Mouse (Mus musculus): ENCODE measurements around the gene Rab5b.
"Not testable (repeated sequence)": the region's sequence is repeated elsewhere in the genome, so short reads cannot be mapped to it uniquely, and the experiment has no call there.

Gene Rab5b

GRCm38 (mm10) chr10:128640891-128641290 is 55.2 kb downstream of the Rab5b start:
- DNase-seq, result no peak

DNA sequence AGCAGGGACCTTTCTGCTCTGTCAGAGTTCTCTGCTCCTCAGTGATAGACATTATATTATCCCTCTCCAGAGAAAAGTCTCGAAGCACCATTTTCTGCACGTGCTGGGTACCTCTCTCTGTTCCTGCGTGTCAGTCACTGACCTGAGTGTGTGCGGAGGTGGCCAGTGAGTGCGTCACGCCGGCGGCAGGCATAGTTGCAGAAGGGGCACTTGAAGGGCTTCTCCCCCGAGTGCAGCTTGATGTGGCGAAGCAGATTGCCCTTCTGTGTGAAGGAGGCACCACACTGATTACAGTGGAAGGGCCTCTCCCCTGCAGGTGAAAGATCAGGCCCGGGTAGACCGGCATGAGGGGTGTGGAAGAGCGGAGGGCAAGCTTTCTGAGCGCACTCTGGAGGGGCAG is 56.1 kb downstream of the Rab5b start:
- no peak for DNase-seq

- peak; percentile 86 for DNase-seq
Measured at GRCm38 (mm10) chr10:128637011-128637410, 59.1 kb downstream of the Rab5b start.

DNA sequence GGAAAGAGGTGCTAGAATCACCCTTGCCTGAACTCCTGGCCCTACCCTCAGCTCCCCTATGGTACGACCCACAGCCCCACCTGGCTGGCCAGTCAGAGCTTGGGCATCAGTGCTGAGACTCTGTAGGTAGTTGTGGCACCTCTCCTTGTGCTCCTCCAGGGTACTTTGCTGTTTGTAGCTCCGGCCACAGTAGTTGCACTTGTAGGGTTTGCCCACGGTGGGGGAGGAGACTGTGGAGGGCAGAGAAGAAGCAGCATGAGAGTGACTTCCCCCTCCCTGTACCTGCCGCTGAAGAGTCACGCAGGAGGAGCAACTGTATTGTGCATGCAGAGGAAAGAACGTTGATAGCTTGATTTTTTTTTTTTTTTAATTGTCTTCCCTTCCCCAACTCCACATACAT is 59.5 kb downstream of the Rab5b start:
- peak; percentile 70 for DNase-seq

DNA sequence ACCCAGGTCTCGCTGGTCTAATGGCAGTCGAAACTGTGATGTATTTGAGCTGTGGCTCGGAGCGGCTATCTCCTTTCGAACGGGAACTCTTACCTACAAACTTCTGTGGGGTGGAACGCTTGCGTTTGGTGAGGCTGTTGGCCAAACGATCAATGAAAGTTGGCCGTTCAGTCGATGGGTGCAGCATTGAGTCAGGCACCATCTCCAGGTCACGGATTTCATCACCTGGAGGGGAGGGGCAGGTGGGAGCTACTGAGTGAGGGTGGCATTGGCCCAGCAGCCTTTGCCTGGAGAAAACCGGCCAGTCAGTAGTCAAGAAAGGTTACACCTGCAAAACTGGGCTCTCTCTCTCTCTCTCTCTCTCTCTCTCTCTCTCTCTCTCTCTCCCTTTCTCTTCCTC is 60.4 kb downstream of the Rab5b start:
- no peak for DNase-seq

DNA sequence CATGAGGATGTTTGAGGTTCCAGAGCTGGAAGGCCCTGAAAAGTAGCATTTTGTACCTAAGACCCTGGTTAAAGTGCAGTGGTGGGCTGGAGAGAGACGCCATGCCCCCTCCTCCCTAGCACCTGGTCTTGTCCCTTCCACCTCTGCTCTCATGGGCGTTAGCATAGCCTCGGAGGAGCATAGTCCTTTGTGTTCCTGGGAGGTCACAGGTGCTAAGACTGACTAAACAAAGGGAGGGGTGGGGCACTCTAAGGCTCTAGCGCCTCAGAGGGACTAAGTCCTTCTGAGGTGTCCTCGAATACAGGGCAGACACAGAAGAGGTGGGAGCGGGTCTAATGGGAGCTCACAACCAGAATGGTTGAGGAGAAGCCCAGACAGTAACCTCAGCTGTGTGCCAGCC is 64.5 kb downstream of the Rab5b start:
- no peak for DNase-seq

- DNase-seq, result not testable (repeated sequence)
Measured at GRCm38 (mm10) chr10:128630306-128630705, 65.8 kb downstream of the Rab5b start.

DNA sequence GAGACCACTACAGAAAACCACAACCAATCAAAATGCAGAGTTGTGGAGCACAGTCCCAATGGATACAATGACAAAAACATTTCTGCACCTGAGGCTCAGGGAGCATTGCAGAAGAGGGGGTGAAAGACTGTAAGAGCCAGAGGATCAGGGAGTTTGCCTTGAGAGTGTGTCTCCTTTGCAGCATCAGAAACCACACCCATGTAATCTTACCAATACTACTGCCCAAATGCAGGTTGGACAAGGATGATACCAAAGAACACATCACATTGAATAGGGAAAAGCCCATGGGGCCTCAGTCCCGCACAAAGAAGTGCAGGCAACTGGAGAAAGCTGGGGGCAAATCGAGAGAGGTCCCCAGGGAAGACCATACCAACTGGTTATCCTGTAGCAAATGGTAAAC is 66.3 kb downstream of the Rab5b start:
- DNase-seq, result no peak

- DNase-seq, result no peak
Measured at GRCm38 (mm10) chr10:128627398-128628317, 68.4 kb downstream of the Rab5b start.

Measured in thymus, postnatal 14 days (tissue).